Mouse (Mus musculus): ENCODE results near the gene Kdm1a. TPM values are rescaled to one million over a fixed set of nuclear protein-coding genes. Genes with fewer than 3 reads are reported as not detected.

The Kdm1a gene
- 8.3 TPM for polyA plus RNA-seq (2017; shearing (Covaris generic))

GRCm38 (mm10) chr4:136602568-136602967 lies at the start of gene Kdm1a:
Gene Kdm1a, minus strand, starts transcription at chr4:136602723.

GRCm38 (mm10) chr4:136622388-136622787 lies 19.9 kb upstream of the Kdm1a start, which contains the start of gene Lactbl1:
Gene Lactbl1, plus strand, starts transcription at chr4:136622621.

DNA sequence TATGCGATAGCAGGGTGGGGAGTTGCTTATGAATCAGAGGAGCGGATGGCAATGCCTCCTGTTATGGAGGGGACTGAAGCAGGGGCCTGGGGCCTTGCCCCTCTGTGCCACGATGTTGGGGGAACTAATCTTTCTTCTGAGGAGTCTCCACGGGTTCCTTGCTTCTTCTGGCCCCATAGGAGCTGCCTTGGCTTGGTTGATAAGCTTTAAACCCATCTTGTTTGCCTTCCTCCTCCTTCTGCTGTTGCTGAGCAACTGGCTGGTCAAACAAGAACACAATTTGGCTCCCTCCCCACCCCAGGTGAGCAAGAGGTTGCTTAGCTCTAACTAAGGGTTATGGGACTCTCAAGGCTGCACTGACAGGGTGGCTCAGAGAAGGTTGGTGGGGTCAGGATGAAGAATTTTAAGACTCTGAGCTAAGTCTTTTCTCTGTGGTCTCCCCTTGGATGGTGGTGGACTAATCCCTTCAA lies 7.9 kb upstream of the Kdm1a start, which contains the start of gene Tex46:
Tex46 (plus strand) TSS at position 51 of the 470 bp plus-strand sequence.

Other genes starting within 250 kb of the Kdm1a start
- not detected for gene Htr1d, start 179.2 kb downstream of the Kdm1a start, polyA plus RNA-seq (2017; shearing (Covaris generic))
- gene 6030445D17Rik, start 140.5 kb downstream of the Kdm1a start, polyA plus RNA-seq (2017; shearing (Covaris generic)): not detected
- gene Luzp1, start 133.0 kb downstream of the Kdm1a start, polyA plus RNA-seq (2017; shearing (Covaris generic)): 6.0 TPM
- gene Tex46, start 7.7 kb upstream of the Kdm1a start, polyA plus RNA-seq (2017; shearing (Covaris generic)): not detected
- gene Lactbl1, start 19.9 kb upstream of the Kdm1a start, polyA plus RNA-seq (2017; shearing (Covaris generic)): 0.13 TPM
- not detected for gene Ephb2, start 233.3 kb upstream of the Kdm1a start, polyA plus RNA-seq (2017; shearing (Covaris generic))

All from inflammation-experienced regulatory T-cells, adult 16 weeks (primary cell).